Mouse (Mus musculus) erythroid progenitor cell, adult 5-6 weeks (primary cell): ENCODE measurements around the gene Sorl1. TPM values are rescaled to one million over a fixed set of nuclear protein-coding genes. Genes with fewer than 3 reads are reported as not detected.

Experiments
- ATAC-seq: replicated peaks from 2 replicates; pipeline ENCODE4 v1.8.0; 2016; ENCODE audit warnings: moderate number of reproducible peaks, mild to moderate bottlenecking, moderate TSS enrichment, inconsistent platforms; ENCODE audit not compliant: poor library complexity, low FRiP score, severe bottlenecking
- total RNA-seq, 2 experiments: library from RNA; stranded (forward) in 1 of 2; stranded (reverse) in 1 of 2; fragments of 150-400 nt in 1 of 2; fragments of 186-747, 209-891 nt in 1 of 2; gene quantifications; 2 replicates each; pipeline versions ENCODE4 v1.2.3 to v1.2.4; 2015 to 2017; ENCODE audit warnings: low replicate concordance in 2 of 2

The Sorl1 gene
- total RNA-seq, 2 experiments from 2014 or later, result 6.1 to 21.0 TPM

DNA sequence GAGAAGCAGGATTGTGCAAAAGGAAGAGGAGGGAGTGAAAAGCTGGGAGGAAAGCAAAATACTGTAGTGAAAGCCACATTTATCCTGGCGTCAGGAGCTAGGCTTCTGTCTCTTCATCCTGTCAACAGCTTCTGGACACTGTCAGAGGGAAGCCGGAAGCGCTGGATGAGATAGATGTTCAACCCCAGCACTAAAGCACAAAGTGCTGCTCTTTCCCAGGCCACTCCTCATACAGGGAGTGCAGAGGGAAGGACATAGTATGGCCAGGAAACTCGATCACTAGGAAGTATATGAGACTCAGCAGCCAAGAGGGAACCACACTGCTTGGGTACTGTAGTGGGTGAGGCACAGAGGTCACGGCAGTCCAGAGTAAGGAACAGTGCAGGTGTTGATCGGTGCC is 145.7 kb downstream of the Sorl1 start:
- ATAC-seq, result no peak

DNA sequence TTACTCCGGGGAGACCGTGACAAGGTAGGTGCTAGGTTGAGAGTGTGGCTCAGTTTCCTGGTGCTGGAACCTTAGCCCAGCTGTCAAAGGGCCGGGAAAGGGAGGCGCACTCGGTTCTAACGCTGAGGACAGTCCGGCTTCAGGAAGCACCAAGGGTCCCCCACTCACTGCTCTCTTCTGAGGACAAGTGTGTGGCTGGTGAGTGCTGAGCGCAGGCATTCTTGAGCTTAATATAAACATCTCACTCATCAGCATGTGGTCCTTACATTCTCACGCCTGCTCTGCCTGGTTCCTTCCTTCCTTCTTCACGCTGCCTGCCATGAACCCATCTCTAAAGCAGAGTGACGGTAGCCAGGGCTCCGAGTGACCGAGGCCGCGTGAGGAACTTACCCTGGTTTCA is 148.1 kb downstream of the Sorl1 start:
- no peak for ATAC-seq

DNA sequence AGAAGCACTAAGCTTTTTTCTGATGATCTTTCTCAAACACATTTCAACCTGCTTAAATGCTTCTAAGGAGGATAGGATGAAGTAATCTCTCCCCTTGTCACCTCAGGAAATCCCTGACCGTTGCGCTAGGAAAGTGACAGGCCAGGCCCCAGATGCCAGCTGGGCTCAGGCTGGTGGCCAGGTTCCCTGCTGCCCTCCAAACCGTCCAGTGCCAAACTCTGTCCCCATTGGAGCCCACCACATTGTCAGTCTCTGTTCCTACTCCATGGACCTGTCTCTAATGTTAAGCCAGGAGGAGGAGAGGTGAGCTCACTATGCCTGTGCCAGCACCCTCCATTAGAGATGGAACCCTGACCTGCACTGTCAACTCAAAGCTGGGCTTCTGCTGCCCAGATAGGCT is 149.4 kb downstream of the Sorl1 start:
- no peak for ATAC-seq

DNA sequence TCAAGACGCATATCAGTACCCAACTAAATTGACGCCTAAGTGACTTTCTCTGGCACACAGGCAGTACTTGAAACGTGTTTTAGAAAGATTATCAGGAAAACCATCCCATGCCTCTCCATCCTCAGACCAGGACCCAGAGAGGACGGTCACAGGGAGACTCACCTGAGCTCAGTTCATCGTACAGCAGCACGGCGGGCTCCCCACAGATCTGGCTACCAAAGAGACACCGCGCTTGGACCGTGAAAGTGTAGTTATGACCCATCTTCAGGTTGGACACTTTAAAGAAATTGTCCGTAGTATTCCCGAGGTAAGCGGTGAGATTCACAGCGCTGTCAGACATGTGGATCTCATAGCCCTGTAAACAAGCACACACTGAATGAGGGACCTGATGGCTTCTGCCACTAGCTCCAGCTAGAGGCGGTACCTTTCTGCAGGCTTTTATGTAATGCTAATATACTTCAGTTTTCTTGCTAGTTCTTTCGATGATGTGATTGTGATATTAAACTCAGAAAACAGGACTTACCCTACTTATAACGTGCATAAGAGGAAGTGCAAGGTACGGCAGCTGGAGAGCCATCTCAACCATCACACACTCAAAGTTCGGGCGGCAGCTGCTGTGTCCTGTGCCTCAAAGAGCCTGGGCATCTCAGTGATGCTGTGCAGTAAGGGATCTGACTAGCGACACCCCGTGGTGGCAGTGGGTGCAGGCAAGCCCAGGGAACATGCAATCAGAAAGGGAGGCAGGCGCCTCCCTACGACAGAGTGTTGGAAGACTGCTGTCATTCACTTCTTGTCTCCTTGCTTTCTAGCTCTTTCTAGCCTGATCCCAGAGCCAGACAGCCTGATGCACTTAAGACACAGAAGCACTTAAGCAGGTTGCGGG is 150.1 kb downstream of the Sorl1 start:
- ATAC-seq, result no peak

DNA sequence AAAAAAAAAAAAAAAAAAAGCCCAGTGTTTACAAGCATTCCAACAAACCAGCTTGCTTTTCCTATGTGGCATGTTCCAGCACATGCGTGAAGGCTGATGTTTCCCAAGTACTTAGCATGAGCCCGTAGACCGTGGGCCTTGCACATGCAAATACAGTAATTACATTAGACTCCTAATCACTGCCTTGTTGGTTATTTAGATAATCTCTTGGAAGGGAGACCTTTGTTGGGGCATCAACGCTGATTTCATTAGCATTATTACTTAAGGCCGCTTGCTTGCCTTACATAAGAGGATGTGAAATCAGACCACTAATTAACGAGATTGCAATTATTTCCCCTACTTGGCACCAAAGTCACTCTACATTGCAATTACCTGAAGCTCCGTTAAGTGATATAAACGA is 154.1 kb downstream of the Sorl1 start:
- no peak for ATAC-seq

- ATAC-seq, result no peak
Measured at GRCm38 (mm10) chr9:41968673-41969460, 155.2 kb downstream of the Sorl1 start.

- no peak for ATAC-seq
Measured at GRCm38 (mm10) chr9:41961274-41961673, 162.8 kb downstream of the Sorl1 start.

GRCm38 (mm10) chr9:41958282-41958681 is 165.8 kb downstream of the Sorl1 start:
- no peak for ATAC-seq

DNA sequence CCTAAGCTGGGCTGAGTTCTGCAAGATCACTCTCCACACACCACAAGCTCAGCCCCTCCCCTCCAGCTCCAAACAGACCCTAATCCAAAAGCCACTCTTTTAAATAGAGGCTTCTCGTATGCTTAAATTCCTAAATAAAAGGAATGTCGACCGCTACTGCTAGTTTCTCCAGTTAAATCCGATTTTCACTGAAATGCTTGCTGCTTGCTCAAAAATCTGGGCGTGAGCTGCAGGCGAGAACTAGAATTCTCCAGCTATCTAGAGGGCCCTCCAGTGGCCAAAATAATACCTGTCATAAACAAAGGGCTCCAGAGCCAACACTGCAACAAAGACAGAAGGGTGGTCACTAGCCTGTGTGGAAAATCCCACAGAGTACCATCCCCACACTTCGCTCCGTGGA is 170.6 kb downstream of the Sorl1 start:
- ATAC-seq, result no peak

- no peak for ATAC-seq
Measured at GRCm38 (mm10) chr9:41952650-41953204, 171.4 kb downstream of the Sorl1 start.

- ATAC-seq, result no peak
Measured at GRCm38 (mm10) chr9:41951472-41952129, 172.5 kb downstream of the Sorl1 start.

GRCm38 (mm10) chr9:41950991-41951451 is 173.1 kb downstream of the Sorl1 start:
- no peak for ATAC-seq

GRCm38 (mm10) chr9:41950109-41950990 is 173.7 kb downstream of the Sorl1 start:
- ATAC-seq, result no peak

DNA sequence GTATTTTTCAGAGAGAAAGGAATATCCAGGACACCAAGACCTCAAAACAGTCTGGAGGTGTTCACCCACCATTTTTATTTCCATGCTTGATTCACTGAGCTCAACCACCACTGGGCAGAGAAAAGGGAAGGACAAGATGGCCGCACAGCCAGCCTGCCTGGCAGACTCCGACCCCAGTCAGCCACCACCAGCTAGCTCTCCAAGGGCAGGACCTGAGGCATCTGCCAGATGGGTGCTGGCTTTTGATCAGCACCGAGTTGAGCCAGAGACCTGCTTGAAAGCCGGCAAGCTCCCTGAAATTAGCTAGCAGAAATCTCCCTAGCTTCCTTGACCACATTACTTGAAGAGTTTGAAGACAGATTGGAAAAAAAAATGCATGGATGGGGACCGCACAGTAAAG is 174.6 kb downstream of the Sorl1 start:
- no peak for ATAC-seq

DNA sequence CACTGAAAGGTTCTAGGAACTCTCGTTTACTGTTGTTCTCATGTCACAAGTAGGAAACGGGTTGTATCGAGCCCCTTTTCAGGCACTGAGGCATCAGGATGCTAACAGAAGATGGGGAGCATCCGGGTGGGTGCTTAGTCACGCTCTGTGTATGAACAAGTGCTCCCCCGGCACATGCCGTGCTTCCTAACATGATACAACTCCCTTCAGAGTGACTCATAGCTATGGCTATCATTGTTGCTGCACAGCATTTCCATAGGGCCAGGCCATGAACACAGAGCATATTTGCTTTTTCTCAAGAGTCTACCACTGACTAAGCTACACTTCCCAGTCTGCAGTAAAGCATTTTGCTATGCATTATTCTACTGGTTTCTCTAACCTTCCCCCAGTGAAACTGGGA is 179.1 kb downstream of the Sorl1 start:
- no peak for ATAC-seq

GRCm38 (mm10) chr9:41942970-41943635 is 181.0 kb downstream of the Sorl1 start:
- ATAC-seq, result no peak

DNA sequence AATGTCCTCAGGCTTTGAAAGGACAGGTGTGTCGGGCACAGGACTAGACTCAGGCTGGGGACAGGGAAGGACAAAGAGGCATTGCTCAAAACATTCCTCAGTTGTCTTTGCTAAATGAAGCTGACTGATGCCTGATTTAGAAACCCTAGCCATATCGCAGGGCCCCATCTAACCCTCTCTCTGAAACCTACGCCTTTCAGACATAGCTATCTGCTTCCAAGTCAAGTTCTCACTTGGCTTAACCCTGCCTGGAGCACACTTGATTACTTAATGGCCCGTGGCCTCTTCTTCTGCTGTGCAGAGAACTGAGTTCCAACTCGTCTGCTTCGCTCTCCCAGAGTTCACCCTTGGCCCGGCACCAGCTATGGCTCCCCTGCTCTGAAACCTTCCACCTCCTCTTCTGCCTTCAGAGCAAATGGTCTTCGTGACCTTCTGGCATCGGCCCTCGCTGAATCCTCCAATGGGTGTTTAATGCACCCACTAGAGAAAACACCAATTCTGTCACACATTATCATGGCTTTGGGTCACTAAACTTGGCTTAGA is 183.7 kb downstream of the Sorl1 start:
- no peak for ATAC-seq

GRCm38 (mm10) chr9:41938449-41938848 is 185.6 kb downstream of the Sorl1 start:
- no peak for ATAC-seq
